8 mouse cellular contexts compared by ENCODE assay signal in the genomic region with DNA sequence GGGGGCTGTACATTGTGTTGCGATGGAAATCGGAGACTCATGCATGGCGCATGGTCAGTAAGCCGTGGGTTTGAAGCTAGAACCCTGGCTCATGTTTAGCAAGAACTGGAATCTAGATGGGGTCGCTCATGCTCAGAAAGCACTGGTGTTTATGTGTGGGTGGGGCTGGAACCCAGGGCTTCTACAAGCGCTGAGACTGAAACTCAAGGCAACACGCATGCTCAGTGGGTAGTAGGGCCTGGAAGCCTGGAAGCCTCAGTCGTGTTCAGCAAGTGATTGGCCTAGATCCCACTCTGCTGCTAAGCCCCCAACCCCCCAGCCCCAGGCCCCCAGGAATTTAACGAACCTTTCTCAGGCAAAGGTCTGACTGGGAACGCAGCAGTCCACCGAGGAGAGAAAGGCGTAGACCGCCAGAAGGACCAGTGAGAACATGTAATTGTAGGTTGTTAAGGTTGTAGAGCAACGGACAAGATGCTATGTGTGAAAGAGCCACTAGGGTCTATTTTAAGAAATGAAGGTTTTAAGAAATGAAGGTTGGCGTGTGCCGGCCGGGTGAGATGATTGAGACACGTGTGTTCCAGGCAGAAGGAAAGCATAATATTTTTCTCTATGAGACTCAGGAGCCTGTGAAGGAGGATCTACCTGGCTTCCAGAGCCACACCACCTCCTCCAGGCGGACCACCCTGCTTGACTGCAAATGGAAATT. TPM values are rescaled to one million over a fixed set of nuclear protein-coding genes. Genes with fewer than 3 reads are reported as not detected.
DNase-seq lines count a peak whose midpoint lies in the region; ATAC-seq lines count a peak whose summit lies in the region.

No protein-coding gene starts in this region.

- no peak for ATAC-seq in hindbrain, embryonic 11.5 days (ENCODE audit: low FRiP score)
- no peak for ATAC-seq in midbrain, embryonic 11.5 days (ENCODE audit: low FRiP score)

- H3K4me1 ChIP-seq in hindbrain, embryonic 11.5 days (replicated peaks; ENCODE audit: control insufficient read depth, insufficient read depth, low read length) = peaks cover 5% of the 10 kb centered on the region
- peaks cover 11% of the 10 kb centered on the region for H3K4me1 ChIP-seq in midbrain, embryonic 11.5 days (ENCODE audit: control insufficient read depth, insufficient read depth, low read length)

- DNase-seq in left cerebral cortex, postnatal 25 days (ENCODE audit: low spot score in 2 of 2) = peak; percentile 24 to 48
- DNase-seq in left cerebral cortex, postnatal 4 days = no peak
- DNase-seq in brain, adult 2 months (ENCODE audit: low read depth, low spot score) = peak; percentile 70
- no peak for DNase-seq in hindbrain, embryonic 11.5 days (ENCODE audit: low spot score)
- DNase-seq in midbrain, embryonic 11.5 days (ENCODE audit: low spot score, missing footprints) = no peak
- no peak for DNase-seq in adrenal gland, adult 2 months
- DNase-seq in adrenal gland, adult 18-20 months (ENCODE audit: low spot score in 2 of 2) = no peak
- no peak for DNase-seq in kidney, adult 9 months

- no peak overlapping the region for H3K9ac ChIP-seq in hindbrain, embryonic 11.5 days (ENCODE audit: low read depth, low read length)
- no peak overlapping the region for H3K9ac ChIP-seq in midbrain, embryonic 11.5 days (ENCODE audit: low read length)

- no peaks in the 10 kb centered on the region for H3K36me3 ChIP-seq in hindbrain, embryonic 11.5 days (ENCODE audit: control insufficient read depth, insufficient read depth, low read length)
- peaks cover 3% of the 10 kb centered on the region; the same call in 1 of the 2 replicates for H3K36me3 ChIP-seq in midbrain, embryonic 11.5 days (ENCODE audit: control insufficient read depth, insufficient read depth, low read length)

- 89% methylated on average over 19 of the region's 19 CpGs for WGBS in hindbrain, embryonic 11.5 days
- WGBS in midbrain, embryonic 11.5 days = 89% methylated on average over 19 of the region's 19 CpGs

- no peaks in the 10 kb centered on the region for H3K27me3 ChIP-seq in hindbrain, embryonic 11.5 days (ENCODE audit: control insufficient read depth, insufficient read depth, low read length)
- no peaks in the 10 kb centered on the region for H3K27me3 ChIP-seq in midbrain, embryonic 11.5 days (ENCODE audit: control insufficient read depth, insufficient read depth, low read length)

- intact Hi-C loops in left cerebral cortex, postnatal 25 days (cut with DNase I) = no loop called here
- intact Hi-C loops in left cerebral cortex, postnatal 4 days (cut with DNase I) = no loop called here

- H3K9me3 ChIP-seq in hindbrain, embryonic 11.5 days (ENCODE audit: control insufficient read depth, low read length) = no peaks in the 10 kb centered on the region
- H3K9me3 ChIP-seq in midbrain, embryonic 11.5 days (ENCODE audit: control insufficient read depth, low read length) = no peaks in the 10 kb centered on the region

- H3K4me3 ChIP-seq in hindbrain, embryonic 11.5 days (ENCODE audit: low read depth, low read length) = no peak overlapping the region; the same call in 1 of the 2 replicates
- no peak overlapping the region for H3K4me3 ChIP-seq in midbrain, embryonic 11.5 days (ENCODE audit: low read depth, low read length)

- no peak overlapping the region for H3K27ac ChIP-seq in hindbrain, embryonic 11.5 days (ENCODE audit: low read depth, low read length)
- H3K27ac ChIP-seq in midbrain, embryonic 11.5 days (ENCODE audit: low read depth, low read length) = no peak overlapping the region

- H3K4me2 ChIP-seq in hindbrain, embryonic 11.5 days (replicated peaks; ENCODE audit: low read depth, low read length) = peak overlapping the region; percentile 95
- H3K4me2 ChIP-seq in midbrain, embryonic 11.5 days = peak overlapping the region; percentile 96; the same call in 1 of the 2 replicates

RNA-seq across cellular contexts. Expression of a gene that starts 1.9 kb away (rescaled TPM):
- total RNA-seq in left cerebral cortex, postnatal 25 days (2021) = 10 to 100 TPM; 43.9 to 51.4 TPM
- total RNA-seq in left cerebral cortex, postnatal 4 days (2021) = 10 to 100 TPM; 69.9 to 71.5 TPM
- polyA plus RNA-seq in hindbrain, embryonic 11.5 days (2014; fragmentation: Nextera tagmentation; extraction: Ambion mirVana) = 60.4 and 66.4 TPM in 2 replicates
- polyA plus RNA-seq in midbrain, embryonic 11.5 days (2014; fragmentation: Nextera tagmentation; extraction: Ambion mirVana) = 53.9 and 58.6 TPM in 2 replicates
- 10 to 100 TPM; 30.9 to 56.0 TPM for total RNA-seq in adrenal gland, adult 2 months (2021)
- 27.1 and 27.2 TPM in 2 replicates for polyA plus RNA-seq in adrenal gland, adult 2 months (2012; rRNA removed)
- 10 to 100 TPM; 36.3 to 48.3 TPM for total RNA-seq in adrenal gland, adult 18-20 months (2021)

RNA-seq across cellular contexts. Expression of a gene that starts 10.2 kb away (rescaled TPM):
- total RNA-seq in left cerebral cortex, postnatal 25 days (2021) = 1 to 10 TPM in 1 of 2 experiments, under 1 TPM in 1; 0.89 to 1.3 TPM
- 1 to 10 TPM; 1.3 to 3.7 TPM for total RNA-seq in left cerebral cortex, postnatal 4 days (2021)
- 3.4 and 5.0 TPM in 2 replicates for polyA plus RNA-seq in hindbrain, embryonic 11.5 days (2014; fragmentation: Nextera tagmentation; extraction: Ambion mirVana)
- polyA plus RNA-seq in midbrain, embryonic 11.5 days (2014; fragmentation: Nextera tagmentation; extraction: Ambion mirVana) = 0.36 and 0.68 TPM in 2 replicates
- total RNA-seq in adrenal gland, adult 2 months (2021) = not detected
- polyA plus RNA-seq in adrenal gland, adult 2 months (2012; rRNA removed) = not detected in 2 replicates
- not detected for total RNA-seq in adrenal gland, adult 18-20 months (2021)

RNA-seq across cellular contexts. Expression of a gene that starts 31.2 kb away (rescaled TPM):
- 10 to 100 TPM; 54.4 to 58.4 TPM for total RNA-seq in left cerebral cortex, postnatal 25 days (2021)
- total RNA-seq in left cerebral cortex, postnatal 4 days (2021) = 10 to 100 TPM; 58.3 to 63.6 TPM
- polyA plus RNA-seq in hindbrain, embryonic 11.5 days (2014; fragmentation: Nextera tagmentation; extraction: Ambion mirVana) = 80.3 and 83.2 TPM in 2 replicates
- 70.6 and 71.9 TPM in 2 replicates for polyA plus RNA-seq in midbrain, embryonic 11.5 days (2014; fragmentation: Nextera tagmentation; extraction: Ambion mirVana)
- total RNA-seq in adrenal gland, adult 2 months (2021) = 10 to 100 TPM in 1 of 2 experiments, 1 to 10 TPM in 1; 6.0 to 20.3 TPM
- 36.0 and 42.9 TPM in 2 replicates for polyA plus RNA-seq in adrenal gland, adult 2 months (2012; rRNA removed)
- total RNA-seq in adrenal gland, adult 18-20 months (2021) = 10 to 100 TPM in 1 of 2 experiments, 1 to 10 TPM in 1; 9.1 to 11.8 TPM

RNA-seq across cellular contexts. Expression of a gene that starts 34.6 kb away (rescaled TPM):
- 10 to 100 TPM; 34.6 to 35.7 TPM for total RNA-seq in left cerebral cortex, postnatal 25 days (2021)
- total RNA-seq in left cerebral cortex, postnatal 4 days (2021) = 10 to 100 TPM; 46.7 to 49.2 TPM
- 13.5 and 15.9 TPM in 2 replicates for polyA plus RNA-seq in hindbrain, embryonic 11.5 days (2014; fragmentation: Nextera tagmentation; extraction: Ambion mirVana)
- 13.2 and 16.3 TPM in 2 replicates for polyA plus RNA-seq in midbrain, embryonic 11.5 days (2014; fragmentation: Nextera tagmentation; extraction: Ambion mirVana)
- 10 to 100 TPM; 27.3 to 38.5 TPM for total RNA-seq in adrenal gland, adult 2 months (2021)
- polyA plus RNA-seq in adrenal gland, adult 2 months (2012; rRNA removed) = 11.7 and 14.4 TPM in 2 replicates
- total RNA-seq in adrenal gland, adult 18-20 months (2021) = 10 to 100 TPM; 31.1 to 34.9 TPM

RNA-seq across cellular contexts. Expression of a gene that starts 45.3 kb away (rescaled TPM):
- total RNA-seq in left cerebral cortex, postnatal 25 days (2021) = 10 to 100 TPM; 68.0 to 77.7 TPM
- total RNA-seq in left cerebral cortex, postnatal 4 days (2021) = 100 to 1,000 TPM; 170 to 172 TPM
- polyA plus RNA-seq in hindbrain, embryonic 11.5 days (2014; fragmentation: Nextera tagmentation; extraction: Ambion mirVana) = 232 and 254 TPM in 2 replicates
- 263 and 266 TPM in 2 replicates for polyA plus RNA-seq in midbrain, embryonic 11.5 days (2014; fragmentation: Nextera tagmentation; extraction: Ambion mirVana)
- total RNA-seq in adrenal gland, adult 2 months (2021) = 10 to 100 TPM; 51.0 to 60.1 TPM
- polyA plus RNA-seq in adrenal gland, adult 2 months (2012; rRNA removed) = 38.9 and 39.1 TPM in 2 replicates
- total RNA-seq in adrenal gland, adult 18-20 months (2021) = 10 to 100 TPM; 56.5 to 59.6 TPM

Comparison
In these comparisons a context has a peak if more than half of its experiments do, and no peak if none do; other contexts are left out.
1. DNase-seq: peak in left cerebral cortex, postnatal 25 days (2 of 2) and brain, adult 2 months (single experiment); none in left cerebral cortex, postnatal 4 days (single experiment), hindbrain, embryonic 11.5 days (single experiment), midbrain, embryonic 11.5 days (single experiment), adrenal gland, adult 2 months (single experiment), adrenal gland, adult 18-20 months (0 of 2) and kidney, adult 9 months (single experiment).